Mouse (Mus musculus) bone marrow, adult 2 months (tissue): Measurements from ENCODE around the gene Fam120a.

Experiments used
- CTCF ChIP-seq: fragments of 200-500 bp; IDR thresholded peaks from 2 replicates; pipeline ENCODE4 v1.5.1; 2011; ENCODE audit warnings: low read length, control low read depth; ENCODE audit not compliant: control insufficient read depth, insufficient read depth
- POLR2A ChIP-seq: fragments of 200-500 bp; IDR thresholded peaks from 2 replicates; pipeline ENCODE4 v1.6.1; 2011; ENCODE audit warnings: low read depth, mild to moderate bottlenecking, control low read depth, low read length, borderline replicate concordance; ENCODE audit not compliant: control insufficient read depth

GRCm38 (mm10) chr13:48982482-48983098 lies 14.8 kb upstream of the Fam120a start:
- TF ChIP-seq POLR2A (no peak), CTCF (no peak)
